Mouse (Mus musculus) spleen, postnatal 14 days (tissue): Measurements from ENCODE around the gene Olfr472.
"Not testable (repeated sequence)": the region's sequence is repeated elsewhere in the genome, so short reads cannot be mapped to it uniquely, and the experiment has no call there.

Experiments
- DNase-seq, 2 experiments: peaks; one replicate each; pipeline ENCODE4 v3.0.0; 2021 to 2022; ENCODE audit warnings: low spot score in 2 of 2

The Olfr472 gene

GRCm38 (mm10) chr7:107897602-107898001 is at the start of gene Olfr472:
Gene Olfr472, plus strand, starts transcription at chr7:107897902.
- DNase-seq: no peak

GRCm38 (mm10) chr7:107930146-107930545 is 32.4 kb downstream of the Olfr472 start, which contains the start of gene Olfr473:
Gene Olfr473, plus strand, starts transcription at chr7:107930446.
- DNase-seq: no peak

- DNase-seq: not testable (repeated sequence)
These were observed 54.8 kb downstream of the Olfr472 start for GRCm38 (mm10) chr7:107952539-107952938.

- no peak for DNase-seq
These were observed 56.6 kb downstream of the Olfr472 start, which contains the start of gene Olfr474 for GRCm38 (mm10) chr7:107954343-107954742. Gene Olfr474, plus strand, starts transcription at chr7:107954643.
